Mouse (Mus musculus): ENCODE results near the gene Olfr986.
"Not testable (repeated sequence)": the region's sequence is repeated elsewhere in the genome, so short reads cannot be mapped to it uniquely, and the experiment has no call there.

Gene Olfr986

GRCm38 (mm10) chr9:40180620-40181019, at the start of gene Olfr986:
Gene Olfr986, plus strand, starts transcription at chr9:40180920.
- no peak for DNase-seq (ENCODE audit: low read depth, low spot score)
- no peaks in the 10 kb centered on the region for H3K36me3 ChIP-seq (ENCODE audit: control insufficient read depth, insufficient read depth, low read length, poor library complexity, severe bottlenecking)
- no peaks in the 10 kb centered on the region for H3K27me3 ChIP-seq (ENCODE audit: control insufficient read depth, insufficient read depth, low read length, poor library complexity, severe bottlenecking)

GRCm38 (mm10) chr9:40136987-40137688, 43.6 kb upstream of the Olfr986 start:
- DNase-seq (ENCODE audit: low read depth, low spot score) = no peak
- no peaks in the 10 kb centered on the region for H3K36me3 ChIP-seq (ENCODE audit: control insufficient read depth, insufficient read depth, low read length, poor library complexity, severe bottlenecking)
- no peaks in the 10 kb centered on the region for H3K27me3 ChIP-seq (ENCODE audit: control insufficient read depth, insufficient read depth, low read length, poor library complexity, severe bottlenecking)

DNA sequence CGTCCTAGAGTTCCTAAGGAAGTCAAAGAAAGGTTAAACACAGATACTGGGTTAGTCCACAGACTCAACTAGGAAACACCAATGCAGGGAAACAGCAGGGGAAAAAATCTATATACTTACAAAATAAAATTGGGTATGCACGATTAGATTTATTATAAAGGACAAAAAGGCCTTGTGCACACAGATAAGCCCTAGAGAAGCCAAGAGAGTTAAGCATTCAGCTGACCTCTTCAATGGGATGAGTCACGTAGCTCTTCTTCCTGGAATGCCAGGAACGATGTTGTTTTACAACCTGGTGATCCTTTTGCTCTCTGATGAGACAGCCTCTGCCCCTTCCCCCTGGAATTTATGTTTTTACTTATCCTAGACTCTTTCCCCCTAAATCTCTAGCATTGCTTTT, 41.2 kb upstream of the Olfr986 start:
- no peak for DNase-seq (ENCODE audit: low read depth, low spot score)
- Histone ChIP-seq H3K36me3 (ENCODE audit: control insufficient read depth, insufficient read depth, low read length, poor library complexity, severe bottlenecking) (no peaks in the 10 kb centered on the region), H3K27me3 (ENCODE audit: control insufficient read depth, insufficient read depth, low read length, poor library complexity, severe bottlenecking) (no peaks in the 10 kb centered on the region)

GRCm38 (mm10) chr9:40141544-40141943, 39.2 kb upstream of the Olfr986 start:
- no peak for DNase-seq (ENCODE audit: low read depth, low spot score)

GRCm38 (mm10) chr9:40155118-40155644, 25.5 kb upstream of the Olfr986 start:
- H3K36me3 ChIP-seq (ENCODE audit: control insufficient read depth, insufficient read depth, low read length, poor library complexity, severe bottlenecking) = no peaks in the 10 kb centered on the region
- no peaks in the 10 kb centered on the region for H3K27me3 ChIP-seq (ENCODE audit: control insufficient read depth, insufficient read depth, low read length, poor library complexity, severe bottlenecking)
- DNase-seq (ENCODE audit: low read depth, low spot score) = no peak

More at GRCm38 (mm10) chr9:40141544-40141943, 39.2 kb upstream of the Olfr986 start:
- H3K36me3 ChIP-seq (ENCODE audit: control insufficient read depth, insufficient read depth, low read length, poor library complexity, severe bottlenecking) = no peaks in the 10 kb centered on the region
- no peaks in the 10 kb centered on the region for H3K27me3 ChIP-seq (ENCODE audit: control insufficient read depth, insufficient read depth, low read length, poor library complexity, severe bottlenecking)

DNA sequence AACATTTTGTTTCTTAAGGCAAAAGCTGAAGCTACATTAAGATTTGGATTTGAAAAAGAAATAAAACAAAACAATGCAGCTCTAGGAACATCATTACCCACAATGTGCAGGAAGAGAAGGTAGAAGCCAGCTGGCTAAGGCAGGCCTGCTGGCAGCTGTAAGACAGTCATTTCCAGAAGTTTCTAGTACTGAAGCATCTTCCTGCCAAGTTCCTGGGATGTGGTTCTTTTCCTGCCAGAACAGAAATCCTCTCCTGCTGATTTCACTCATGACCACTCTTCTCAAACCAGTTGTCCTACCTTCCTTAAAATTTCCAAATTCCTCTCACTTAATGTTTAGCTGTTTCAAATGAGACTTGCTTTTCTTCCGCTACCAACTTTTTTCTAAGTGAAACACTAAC, 14.3 kb upstream of the Olfr986 start:
- DNase-seq (ENCODE audit: low read depth, low spot score) = no peak
- H3K36me3 ChIP-seq (ENCODE audit: control insufficient read depth, insufficient read depth, low read length, poor library complexity, severe bottlenecking) = no peaks in the 10 kb centered on the region
- H3K27me3 ChIP-seq (ENCODE audit: control insufficient read depth, insufficient read depth, low read length, poor library complexity, severe bottlenecking) = no peaks in the 10 kb centered on the region

DNA sequence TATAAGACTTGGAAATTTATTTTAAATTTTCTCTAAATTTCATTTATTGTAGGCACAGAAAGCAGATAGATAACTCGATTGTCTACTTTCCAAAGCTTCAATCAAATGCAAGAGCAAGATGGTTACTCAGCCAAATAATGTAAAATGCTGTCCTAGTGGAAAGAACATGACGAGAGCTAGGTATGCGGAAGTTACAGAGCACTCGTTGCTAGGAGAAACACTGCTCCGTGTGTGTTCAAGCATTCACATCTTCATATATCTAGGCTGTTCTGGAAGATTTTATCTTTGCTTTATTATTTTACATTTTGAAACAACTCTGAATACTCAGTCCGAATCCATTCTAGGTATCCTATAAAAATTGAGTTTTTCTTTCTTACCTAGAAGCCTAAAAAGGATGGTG, 3.7 kb upstream of the Olfr986 start:
- Histone ChIP-seq H3K36me3 (ENCODE audit: control insufficient read depth, insufficient read depth, low read length, poor library complexity, severe bottlenecking) (no peaks in the 10 kb centered on the region), H3K27me3 (ENCODE audit: control insufficient read depth, insufficient read depth, low read length, poor library complexity, severe bottlenecking) (no peaks in the 10 kb centered on the region)
- no peak for DNase-seq (ENCODE audit: low read depth, low spot score)

DNA sequence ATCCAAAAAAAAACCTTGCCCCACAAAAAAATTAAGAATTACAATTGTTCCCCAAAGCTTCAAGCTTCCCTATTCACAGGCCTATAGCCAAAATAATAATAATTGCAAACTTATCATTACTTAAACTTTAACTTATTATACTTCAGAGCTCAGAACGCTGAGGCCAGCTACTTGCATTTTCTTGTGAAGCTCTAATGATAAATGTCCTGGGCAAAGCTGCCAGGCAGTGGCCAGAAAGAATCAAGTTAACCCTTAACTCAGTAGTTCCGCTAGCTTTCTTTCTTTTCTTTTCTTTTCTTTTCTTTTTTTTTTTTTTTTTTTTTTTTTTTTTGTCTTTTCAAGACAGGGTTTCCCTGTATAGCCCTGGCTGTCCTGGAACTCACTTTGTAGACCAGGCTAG, 4.4 kb downstream of the Olfr986 start:
- H3K36me3 ChIP-seq (ENCODE audit: control insufficient read depth, insufficient read depth, low read length, poor library complexity, severe bottlenecking); H3K27me3 ChIP-seq (ENCODE audit: control insufficient read depth, insufficient read depth, low read length, poor library complexity, severe bottlenecking); DNase-seq (ENCODE audit: low read depth, low spot score): not testable (repeated sequence)

DNA sequence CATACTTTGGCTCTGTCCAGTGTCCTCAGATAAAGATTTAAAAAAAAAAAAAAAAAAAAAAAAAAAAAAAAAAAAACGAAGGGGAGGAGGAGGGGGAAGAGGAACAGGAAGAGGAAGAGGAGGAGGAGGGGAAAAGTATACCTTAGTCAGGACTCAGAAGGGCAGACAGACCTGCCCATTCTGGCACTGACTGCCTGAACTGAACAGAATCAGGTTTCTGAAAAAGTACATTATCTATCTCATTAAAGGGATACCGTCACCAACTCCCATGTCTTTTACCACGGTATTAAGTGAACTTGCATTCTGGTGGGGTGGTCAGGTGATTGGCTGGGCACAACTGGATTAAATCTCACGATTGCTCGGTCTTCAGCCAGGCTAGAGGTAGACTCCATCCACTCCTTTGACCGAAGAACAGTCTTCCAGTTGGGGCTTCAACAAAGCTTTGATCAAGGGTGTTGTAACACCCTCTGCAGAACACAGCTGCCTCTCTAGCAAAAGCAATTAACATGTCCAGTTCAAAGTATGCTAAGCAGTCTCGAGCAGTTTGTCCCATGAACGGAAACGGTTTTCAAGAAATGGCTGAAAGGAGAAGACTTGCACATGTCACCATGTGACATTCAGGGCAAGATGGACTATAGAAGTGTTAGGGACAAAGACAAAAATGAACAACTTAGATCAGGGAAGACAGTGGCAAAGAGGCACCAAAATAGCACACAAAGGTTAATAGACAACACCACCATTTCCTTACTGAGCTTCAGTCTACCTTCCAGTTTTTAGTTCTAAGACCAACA, 10.6 kb downstream of the Olfr986 start:
- Histone ChIP-seq H3K36me3 (ENCODE audit: control insufficient read depth, insufficient read depth, low read length, poor library complexity, severe bottlenecking) (no peaks in the 10 kb centered on the region), H3K27me3 (ENCODE audit: control insufficient read depth, insufficient read depth, low read length, poor library complexity, severe bottlenecking) (no peaks in the 10 kb centered on the region)
- DNase-seq (ENCODE audit: low read depth, low spot score) = peak; percentile 4

DNA sequence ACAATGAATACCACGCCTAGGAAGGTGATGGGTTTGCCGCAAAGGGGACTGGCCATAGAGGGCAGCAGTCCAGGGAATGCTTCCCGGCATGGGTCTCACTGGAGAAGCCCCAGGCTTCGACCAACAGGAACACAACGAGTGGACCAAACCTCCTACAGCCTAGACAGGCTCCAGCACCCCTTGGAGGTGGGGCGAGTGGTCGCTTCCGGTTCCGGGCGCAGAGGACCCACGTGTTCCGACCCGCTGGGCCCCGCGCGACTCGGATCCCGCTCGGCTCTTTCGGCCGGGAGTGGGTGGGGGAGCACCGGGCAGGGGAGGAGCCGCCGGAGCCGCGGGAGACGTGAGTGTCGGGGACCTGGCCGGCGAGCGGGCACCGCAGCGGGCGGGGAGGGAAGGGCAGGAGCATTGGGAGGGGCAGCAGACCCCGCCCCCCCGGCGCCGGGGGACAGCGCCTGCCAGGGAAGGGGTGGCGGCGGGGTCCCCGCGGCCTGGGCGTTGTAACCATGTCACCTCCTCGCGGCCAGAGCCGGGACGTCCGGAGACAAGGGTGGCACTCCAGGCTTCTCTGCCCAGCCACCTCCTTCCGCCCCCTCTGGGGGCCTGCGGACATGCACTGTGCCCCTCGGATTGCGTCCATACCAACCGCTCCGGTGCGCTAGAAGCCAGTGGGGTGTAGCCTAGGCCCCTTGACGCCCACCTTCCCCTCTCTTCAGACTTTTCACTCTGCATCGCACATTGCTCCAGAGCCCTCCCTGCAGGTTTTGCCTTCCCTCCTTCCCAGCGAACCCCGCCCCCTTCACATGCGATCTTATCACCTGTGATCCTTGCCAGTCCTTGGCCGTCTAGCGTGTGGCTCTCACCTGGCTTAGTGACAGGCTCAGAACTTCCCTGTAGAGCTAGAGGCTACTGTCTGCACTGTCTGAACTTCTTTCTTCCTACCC, 11.6 kb downstream of the Olfr986 start, which contains the start of gene Zfp202:
TSS of gene Zfp202 (plus strand) at position 219 of the 941 bp plus-strand sequence.
- Histone ChIP-seq H3K36me3 (ENCODE audit: control insufficient read depth, insufficient read depth, low read length, poor library complexity, severe bottlenecking) (no peaks in the 10 kb centered on the region), H3K27me3 (ENCODE audit: control insufficient read depth, insufficient read depth, low read length, poor library complexity, severe bottlenecking) (no peaks in the 10 kb centered on the region)
- DNase-seq (ENCODE audit: low read depth, low spot score) = peak; percentile 66

- Histone ChIP-seq H3K27me3 (ENCODE audit: control insufficient read depth, insufficient read depth, low read length, poor library complexity, severe bottlenecking) (no peaks in the 10 kb centered on the region), H3K36me3 (ENCODE audit: control insufficient read depth, insufficient read depth, low read length, poor library complexity, severe bottlenecking) (no peaks in the 10 kb centered on the region)
- DNase-seq (ENCODE audit: low read depth, low spot score) = no peak
These were observed 15.3 kb downstream of the Olfr986 start for GRCm38 (mm10) chr9:40195981-40196380.

DNA sequence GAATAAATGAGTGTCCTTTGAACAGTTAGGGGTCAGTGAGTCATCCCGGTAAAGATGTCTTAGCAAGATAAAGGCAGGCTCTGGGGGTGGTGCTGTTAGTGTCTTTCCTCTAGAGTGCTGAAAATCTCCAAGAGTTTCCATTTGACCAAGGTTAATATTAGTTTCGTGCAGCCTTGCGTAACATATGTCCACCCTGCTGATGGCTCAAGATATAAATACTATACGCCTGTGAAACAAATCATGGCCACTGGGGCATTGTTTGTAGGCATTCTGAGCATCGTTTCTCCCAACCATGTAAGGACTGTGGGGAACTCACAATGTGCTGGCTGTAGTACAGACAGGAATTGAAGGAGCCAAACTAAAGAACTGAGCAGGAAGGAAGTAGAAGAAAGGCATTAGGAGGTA, 25.8 kb downstream of the Olfr986 start:
- no peak for DNase-seq (ENCODE audit: low read depth, low spot score)
- no peaks in the 10 kb centered on the region for H3K27me3 ChIP-seq (ENCODE audit: control insufficient read depth, insufficient read depth, low read length, poor library complexity, severe bottlenecking)
- H3K36me3 ChIP-seq (ENCODE audit: control insufficient read depth, insufficient read depth, low read length, poor library complexity, severe bottlenecking) = no peaks in the 10 kb centered on the region

DNA sequence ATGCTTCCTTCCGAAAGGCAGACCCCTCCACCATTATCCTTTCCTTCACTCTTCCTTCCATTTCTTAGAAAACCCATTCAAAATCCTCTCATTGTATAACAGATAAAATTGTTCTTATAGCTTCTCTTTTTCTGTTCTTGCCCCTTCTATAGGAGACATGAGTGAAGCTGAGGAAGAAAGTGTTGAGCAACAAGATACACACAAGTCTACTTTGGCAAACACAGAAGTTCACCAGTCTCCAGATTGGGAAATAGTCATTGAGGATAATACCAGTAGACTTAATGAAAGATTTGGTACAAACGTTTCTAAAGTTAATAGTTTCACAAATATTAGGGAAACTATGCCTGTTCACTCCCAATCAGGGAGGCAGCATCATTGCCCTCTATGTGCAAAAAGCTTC, 30.0 kb downstream of the Olfr986 start:
- no peak for DNase-seq (ENCODE audit: low read depth, low spot score)
- no peaks in the 10 kb centered on the region for H3K36me3 ChIP-seq (ENCODE audit: control insufficient read depth, insufficient read depth, low read length, poor library complexity, severe bottlenecking)
- H3K27me3 ChIP-seq (ENCODE audit: control insufficient read depth, insufficient read depth, low read length, poor library complexity, severe bottlenecking) = no peaks in the 10 kb centered on the region

DNA sequence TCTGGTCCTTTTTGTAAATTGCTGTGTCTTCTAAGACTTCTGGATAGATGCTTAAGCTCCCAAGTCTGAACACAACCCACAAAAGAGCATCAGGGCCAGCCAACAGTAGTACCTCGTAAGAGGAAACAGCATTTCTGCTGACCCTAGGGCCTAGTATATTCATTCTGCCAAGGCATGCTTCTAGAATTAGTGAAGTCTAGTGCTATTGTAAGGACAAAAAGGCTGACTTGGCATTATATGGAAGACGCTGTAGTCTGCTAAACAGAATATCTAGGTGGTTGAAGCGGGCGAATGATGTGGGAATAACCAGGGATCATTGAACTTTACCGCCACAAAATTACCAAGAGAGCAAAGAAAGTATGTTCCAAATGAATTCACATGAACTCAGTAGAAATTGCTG, 33.3 kb downstream of the Olfr986 start:
- no peak for DNase-seq (ENCODE audit: low read depth, low spot score)
- H3K27me3 ChIP-seq (ENCODE audit: control insufficient read depth, insufficient read depth, low read length, poor library complexity, severe bottlenecking) = no peaks in the 10 kb centered on the region
- no peaks in the 10 kb centered on the region for H3K36me3 ChIP-seq (ENCODE audit: control insufficient read depth, insufficient read depth, low read length, poor library complexity, severe bottlenecking)
